Mouse (Mus musculus) stomach, embryonic 14.5 days (tissue): Measurements from ENCODE around the gene Sipa1. TPM values are rescaled to one million over a fixed set of nuclear protein-coding genes. Genes with fewer than 3 reads are reported as not detected.
A peak's percentile ranks its signal among the peaks of the same experiment; 100 is the strongest.

Experiments
- ATAC-seq: fragments of 200-750 bp; cut with Nextera tagmentation; 2 replicates; pipeline ENCODE4 v1.8.0; 2017; ENCODE audit warnings: low read depth, moderate TSS enrichment; ENCODE audit not compliant: insufficient number of reproducible peaks, insufficient read depth, low FRiP score
- H3K27ac ChIP-seq: fragments of 300-500 bp; sonication (generic); 2 replicates; pipeline ENCODE4 v1.5.1; 2014; ENCODE audit warnings: mild to moderate bottlenecking, low read length, moderate library complexity, mixed read lengths
- H3K27me3 ChIP-seq: fragments of 300-500 bp; sonication (generic); 2 replicates; pipeline ENCODE4 v1.6.1; 2014; ENCODE audit warnings: low read length, control low read depth, mixed read lengths; ENCODE audit not compliant: control insufficient read depth, insufficient read depth
- H3K36me3 ChIP-seq: fragments of 300-500 bp; sonication (generic); 2 replicates; pipeline ENCODE4 v1.6.1; 2014; ENCODE audit warnings: mild to moderate bottlenecking, control low read depth, low read length, moderate library complexity, mixed read lengths; ENCODE audit not compliant: control insufficient read depth, insufficient read depth
- H3K4me1 ChIP-seq: fragments of 300-500 bp; sonication (generic); 2 replicates; pipeline ENCODE4 v1.6.1; 2014; ENCODE audit warnings: low read length, control low read depth, mixed read lengths; ENCODE audit not compliant: control insufficient read depth, insufficient read depth
- H3K4me2 ChIP-seq: fragments of 300-500 bp; sonication (generic); replicated peaks from 2 replicates; pipeline ENCODE4 v1.6.1; 2014; ENCODE audit warnings: low read depth, low read length, control low read depth
- H3K4me3 ChIP-seq: fragments of 300-500 bp; sonication (generic); 2 replicates; pipeline ENCODE4 v1.5.1; 2014; ENCODE audit warnings: low read depth, low read length, control low read depth
- H3K9ac ChIP-seq: fragments of 300-500 bp; sonication (generic); replicated peaks from 2 replicates; pipeline ENCODE4 v1.6.1; 2014; ENCODE audit warnings: low read depth, mild to moderate bottlenecking, control low read depth, low read length, moderate library complexity, mixed read lengths
- H3K9me3 ChIP-seq: fragments of 300-500 bp; sonication (generic); 2 replicates; pipeline ENCODE4 v1.6.1; 2016; ENCODE audit warnings: low read depth, low read length, control low read depth; ENCODE audit not compliant: control insufficient read depth
- WGBS: fragments of 180-500 bp; shearing (Covaris S2); extraction: QIAGEN DNeasy Blood & Tissue Kit; methylation state at CpG from one replicate; pipeline ENCODE4 v1.1.7; 2014; 5-methylcytosine and 5-hydroxymethylcytosine counted together
- polyA plus RNA-seq: library from polyadenylated mRNA; unstranded; fragments of >200 nt; fragmentation: Nextera tagmentation; extraction: Ambion mirVana; gene quantifications from 2 replicates; pipeline ENCODE4 v1.2.1, GENCODE M21; 2014

Sipa1 gene
- polyA plus RNA-seq: 15.2 and 19.4 TPM in 2 replicates

DNA sequence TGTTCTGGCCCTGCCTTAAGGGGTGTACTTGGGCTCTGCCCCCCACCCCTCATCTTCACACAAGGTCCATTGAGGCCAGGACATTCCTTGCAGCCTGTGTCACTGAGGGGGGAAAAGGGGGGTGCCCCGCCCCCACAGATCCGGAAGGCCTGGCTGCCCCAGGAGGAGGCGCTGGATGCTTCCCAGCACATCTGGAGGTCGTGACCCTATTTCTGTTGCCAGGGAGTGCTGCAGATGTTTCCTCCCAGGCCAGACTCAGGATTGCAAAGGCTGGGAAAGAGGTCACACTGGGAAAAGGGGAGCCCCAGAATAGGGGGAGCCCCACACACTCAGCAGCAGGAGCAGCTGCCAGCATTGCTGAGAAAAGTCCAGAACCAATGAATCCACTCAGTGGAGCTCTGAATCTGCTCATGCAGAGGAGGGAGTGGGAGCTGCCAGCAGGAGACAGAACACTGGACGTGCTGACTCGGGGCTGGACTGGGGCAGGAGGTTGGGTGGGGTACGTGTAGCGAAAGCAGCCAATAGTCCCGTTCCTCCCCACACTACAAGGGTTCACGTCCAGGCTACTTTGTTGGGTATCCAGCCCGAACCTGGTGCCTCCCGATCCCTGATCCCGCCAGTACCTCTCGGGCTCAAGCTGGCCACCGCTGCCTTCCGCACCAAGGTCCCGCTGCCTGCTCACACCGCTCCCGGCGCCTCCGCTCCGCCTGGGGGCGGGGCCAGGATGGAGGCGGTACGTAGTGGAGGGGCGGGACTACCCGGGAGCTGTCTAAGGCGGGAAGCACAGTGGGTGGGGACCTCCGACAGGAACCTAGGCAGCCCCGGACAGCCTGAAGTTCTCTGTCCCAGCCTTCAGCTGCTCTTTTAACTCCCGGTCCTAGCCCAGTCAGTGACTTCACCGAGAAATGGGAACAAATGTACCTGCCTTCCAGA lies at the start of gene Sipa1:
Sipa1 (minus strand) TSS at position 727 of the 933 bp plus-strand sequence.
- H3K9ac ChIP-seq: peak within 1 kb of the TSS; percentile 39

DNA sequence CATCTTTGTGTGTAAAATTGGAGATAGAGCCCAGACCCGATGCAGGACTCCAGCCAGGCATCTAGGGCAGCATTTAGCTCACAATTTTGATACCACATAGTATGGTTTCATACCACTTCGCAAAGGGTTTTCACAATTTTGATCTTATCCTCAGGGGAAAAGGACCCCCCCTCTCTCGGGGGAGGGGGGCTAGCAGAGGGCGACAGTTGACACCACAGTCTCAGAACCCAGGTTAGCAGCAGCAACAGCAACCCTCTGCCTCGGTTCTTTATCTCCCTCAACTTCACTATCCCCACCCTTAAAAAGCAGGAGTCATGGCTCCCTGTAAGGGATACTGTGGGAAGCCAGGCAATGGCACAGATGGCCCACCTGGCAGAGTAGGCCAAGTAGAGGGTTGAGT lies 49.7 kb upstream of the Sipa1 start:
- no peaks in the 10 kb centered on the region for H3K27me3 ChIP-seq
- H3K9me3 ChIP-seq: no peaks in the 10 kb centered on the region
- no peak overlapping the region for H3K9ac ChIP-seq
- H3K36me3 ChIP-seq: peaks cover 29% of the 10 kb centered on the region
- 61% methylated on average over 5 of the region's 5 CpGs for WGBS
- 0 out of 2 replicates have a peak overlapping the region, but pooled peaks have one; percentile 3 for H3K4me2 ChIP-seq
- H3K27ac ChIP-seq: peak overlapping the region; percentile 74
- ATAC-seq: no peak; the same call in 1 of the 2 replicates
- H3K4me3 ChIP-seq: no peak overlapping the region
- peaks cover 14% of the 10 kb centered on the region; the same call in 1 of the 2 replicates for H3K4me1 ChIP-seq

More for the DNA sequence above, at the start of gene Sipa1:
- peaks cover 34% of the 10 kb centered on the region for H3K36me3 ChIP-seq
- peaks cover 22% of the 10 kb centered on the region; the same call in 1 of the 2 replicates for H3K4me1 ChIP-seq
- H3K27me3 ChIP-seq: no peaks in the 10 kb centered on the region
- H3K4me2 ChIP-seq: peak within 1 kb of the TSS; percentile 68
- H3K27ac ChIP-seq: peak within 1 kb of the TSS; percentile 93
- peak; percentile 94 for ATAC-seq
- H3K4me3 ChIP-seq: peak within 1 kb of the TSS; percentile 48
- H3K9me3 ChIP-seq: no peaks in the 10 kb centered on the region
- 1% methylated on average over 32 of the region's 32 CpGs for WGBS

- Histone ChIP-seq H3K4me2 (no peak overlapping the region), H3K4me1 (peaks cover 14% of the 10 kb centered on the region; the same call in 1 of the 2 replicates), H3K4me3 (no peak overlapping the region), H3K9me3 (no peaks in the 10 kb centered on the region), H3K36me3 (peaks cover 38% of the 10 kb centered on the region), H3K9ac (no peak overlapping the region), H3K27ac (no peak overlapping the region), H3K27me3 (no peaks in the 10 kb centered on the region)
- WGBS: 90% methylated on average over 14 of the region's 14 CpGs
- no peak for ATAC-seq
These were observed 48.5 kb upstream of the Sipa1 start for GRCm38 (mm10) chr19:5711907-5712460.

DNA sequence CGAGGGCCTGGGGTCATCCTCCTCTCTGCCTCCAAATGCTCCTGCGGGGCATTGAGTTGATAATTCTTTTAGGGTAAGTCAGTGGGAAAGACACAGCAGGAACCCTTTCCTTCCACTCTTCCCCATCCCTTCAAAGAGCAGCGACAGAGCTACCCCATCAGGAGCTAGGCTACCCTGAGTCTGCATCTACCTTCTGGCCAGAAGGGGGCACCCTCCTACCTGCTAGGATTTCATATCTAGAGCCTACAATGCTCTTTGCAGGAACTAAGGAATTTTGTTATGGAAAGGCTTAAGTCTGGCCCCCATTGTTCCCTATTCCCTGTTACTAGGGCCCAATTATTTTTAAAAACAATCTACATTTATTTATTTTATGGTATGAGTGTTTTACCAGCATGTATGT lies 47.7 kb upstream of the Sipa1 start:
- 21% methylated on average over 3 of the region's 3 CpGs for whole genome bisulfite sequencing
- Histone ChIP-seq H3K27me3 (no peaks in the 10 kb centered on the region), H3K4me1 (peaks cover 14% of the 10 kb centered on the region; the same call in 1 of the 2 replicates), H3K4me2 (no peak overlapping the region), H3K9me3 (no peaks in the 10 kb centered on the region), H3K9ac (no peak overlapping the region), H3K4me3 (no peak overlapping the region), H3K36me3 (peaks cover 38% of the 10 kb centered on the region), H3K27ac (no peak overlapping the region)
- ATAC-seq: no peak

DNA sequence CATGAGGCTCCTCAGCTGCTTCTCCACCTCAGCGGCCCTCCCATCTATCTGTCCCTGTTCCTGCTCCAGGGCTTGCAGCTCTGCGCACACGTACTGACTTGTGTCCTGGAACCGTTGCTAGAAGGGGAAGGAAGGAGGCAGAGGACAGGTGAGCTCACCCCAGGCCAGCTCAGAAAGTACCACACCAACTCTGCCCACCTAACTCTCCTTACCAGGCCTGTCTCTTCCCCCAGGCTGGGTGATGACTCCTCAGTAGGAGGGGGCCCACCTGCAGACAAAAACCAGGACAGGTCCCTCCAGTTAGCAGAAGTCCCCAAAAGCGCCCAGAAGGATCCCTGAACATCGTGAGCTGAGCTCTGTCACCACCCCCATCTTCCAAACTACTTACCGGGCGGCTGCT lies 47.1 kb upstream of the Sipa1 start:
- Histone ChIP-seq H3K4me2 (no peak overlapping the region), H3K4me3 (no peak overlapping the region), H3K4me1 (peaks cover 19% of the 10 kb centered on the region; the same call in 1 of the 2 replicates), H3K27me3 (no peaks in the 10 kb centered on the region), H3K9ac (no peak overlapping the region), H3K9me3 (no peaks in the 10 kb centered on the region), H3K27ac (no peak overlapping the region), H3K36me3 (peaks cover 40% of the 10 kb centered on the region)
- 87% methylated on average over 8 of the region's 8 CpGs for WGBS
- no peak for ATAC-seq

DNA sequence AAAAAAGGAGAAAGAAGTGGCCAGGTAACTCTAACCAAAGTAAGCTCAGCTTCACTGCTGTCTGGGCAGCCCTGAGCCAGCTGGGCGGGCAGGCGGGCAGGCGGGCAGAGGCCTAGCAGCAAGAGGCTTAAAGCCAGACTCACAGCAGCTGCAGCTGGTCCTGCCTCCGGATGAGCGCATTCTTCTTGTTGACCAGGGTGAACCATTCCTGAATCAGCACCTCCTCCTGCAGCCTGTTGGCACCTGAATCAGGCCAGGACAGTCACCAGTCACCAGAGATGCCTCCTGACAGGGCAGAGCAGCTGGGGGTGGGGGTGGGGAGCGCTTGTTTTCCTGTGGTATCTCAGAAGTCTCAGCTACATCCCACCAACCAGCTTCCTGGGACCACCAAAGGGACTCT lies 46.6 kb upstream of the Sipa1 start:
- H3K27me3 ChIP-seq: no peaks in the 10 kb centered on the region
- H3K9ac ChIP-seq: no peak overlapping the region
- no peaks in the 10 kb centered on the region for H3K9me3 ChIP-seq
- H3K36me3 ChIP-seq: peaks cover 38% of the 10 kb centered on the region
- WGBS: 94% methylated on average over 6 of the region's 6 CpGs
- no peak overlapping the region for H3K4me2 ChIP-seq
- H3K4me3 ChIP-seq: no peak overlapping the region
- no peak for ATAC-seq
- peaks cover 21% of the 10 kb centered on the region; the same call in 1 of the 2 replicates for H3K4me1 ChIP-seq
- H3K27ac ChIP-seq: no peak overlapping the region

GRCm38 (mm10) chr19:5704801-5705571 lies 41.5 kb upstream of the Sipa1 start:
- WGBS: 29% methylated on average over 10 of the region's 10 CpGs
- H3K4me1 ChIP-seq: peaks cover 17% of the 10 kb centered on the region; the same call in 1 of the 2 replicates

More at GRCm38 (mm10) chr19:5704801-5705571, 41.5 kb upstream of the Sipa1 start:
- ATAC-seq: peak; percentile 77
- Histone ChIP-seq H3K27ac (peak overlapping the region; percentile 64), H3K9me3 (no peaks in the 10 kb centered on the region), H3K4me2 (no peak overlapping the region), H3K27me3 (no peaks in the 10 kb centered on the region), H3K4me3 (no peak overlapping the region), H3K36me3 (peaks cover 47% of the 10 kb centered on the region), H3K9ac (no peak overlapping the region)
